Mouse (Mus musculus) spleen, embryonic (tissue): ENCODE results near the gene Bicral.

Source experiments
- CTCF ChIA-PET: fragments of 350-600 bp; sonication (Branson Sonifier 250); formaldehyde crosslinking; loops from one replicate; lab custom pipeline; 2022; lab: Charles Lee

Gene Bicral

GRCm38 (mm10) chr17:46857903-46858748 is at the start of gene Bicral:
Gene Bicral, minus strand, starts transcription at chr17:46858482.
- CTCF ChIA-PET: interaction anchor here (0.6 to 0.7 kb wide), 3 partner anchors 22 to 32 kb away, joined by 3 to 4 read pairs (median 3); partner anchors contain the start of gene Tbcc

GRCm38 (mm10) chr17:46903876-46904490 is 45.7 kb upstream of the Bicral start:
- CTCF ChIA-PET: interaction anchor here (0.7 kb wide), 1 partner anchor 28 kb away, joined by 3 read pairs; no protein-coding TSS in a partner anchor

- CTCF ChIA-PET: no interaction called here
Measured at GRCm38 (mm10) chr17:46900941-46901340, 42.7 kb upstream of the Bicral start.

- CTCF ChIA-PET: no interaction called here
Measured at GRCm38 (mm10) chr17:46897221-46897950, 39.1 kb upstream of the Bicral start.

- CTCF ChIA-PET: no interaction called here
Measured at GRCm38 (mm10) chr17:46895426-46895825, 37.1 kb upstream of the Bicral start.

GRCm38 (mm10) chr17:46890843-46891594 is 32.7 kb upstream of the Bicral start:
- CTCF ChIA-PET: interaction anchor here (0.6 kb wide), 5 partner anchors 32 to 1446 kb away, joined by 3 to 6 read pairs (median 4); no protein-coding TSS in a partner anchor

- CTCF ChIA-PET: interaction anchor here (0.6 kb wide), 4 partner anchors 32 to 1447 kb away, joined by 3 to 5 read pairs (median 4); partner anchors contain the start of gene 2310039H08Rik
Measured at GRCm38 (mm10) chr17:46890116-46890815, 32.0 kb upstream of the Bicral start, which contains the start of gene Tbcc. Gene Tbcc, plus strand, starts transcription at chr17:46890684.

GRCm38 (mm10) chr17:46889450-46890084 is 31.3 kb upstream of the Bicral start:
- CTCF ChIA-PET: no interaction called here

GRCm38 (mm10) chr17:46888511-46889212 is 30.4 kb upstream of the Bicral start:
- CTCF ChIA-PET: interaction anchor here (0.6 kb wide), 1 partner anchor 426 kb away, joined by 3 read pairs; no protein-coding TSS in a partner anchor

- CTCF ChIA-PET: interaction anchor here (0.6 kb wide), 1 partner anchor 1293 kb away, joined by 3 read pairs; no protein-coding TSS in a partner anchor
Measured at GRCm38 (mm10) chr17:46885910-46886643, 27.8 kb upstream of the Bicral start.

GRCm38 (mm10) chr17:46885218-46885909 is 27.1 kb upstream of the Bicral start:
- CTCF ChIA-PET: no interaction called here

GRCm38 (mm10) chr17:46884766-46885165 is 26.5 kb upstream of the Bicral start:
- CTCF ChIA-PET: interaction anchor here (0.6 kb wide), 1 partner anchor 27 kb away, joined by 3 read pairs; the partner anchor contains the start of gene Bicral

- CTCF ChIA-PET: interaction anchor here (0.6 to 0.9 kb wide), 2 partner anchors 31 to 158 kb away, joined by 3 to 4 read pairs; no protein-coding TSS in a partner anchor
Measured at GRCm38 (mm10) chr17:46883107-46883506, 24.8 kb upstream of the Bicral start.

GRCm38 (mm10) chr17:46881728-46882127 is 23.4 kb upstream of the Bicral start:
- CTCF ChIA-PET: no interaction called here

- CTCF ChIA-PET: interaction anchor here (0.6 kb wide), 1 partner anchor 22 kb away, joined by 4 read pairs; no protein-coding TSS in a partner anchor
Measured at GRCm38 (mm10) chr17:46880322-46880721, 22.0 kb upstream of the Bicral start.

GRCm38 (mm10) chr17:46879841-46880311 is 21.6 kb upstream of the Bicral start:
- CTCF ChIA-PET: no interaction called here

GRCm38 (mm10) chr17:46877061-46877460 is 18.8 kb upstream of the Bicral start:
- CTCF ChIA-PET: interaction anchor here (0.7 kb wide), 1 partner anchor 654 kb away, joined by 3 read pairs; no protein-coding TSS in a partner anchor
